Mouse (Mus musculus) embryo, embryonic 9.5 days (tissue): ENCODE results near the gene Gpatch8.

Experiments
- DNase-seq: peaks from one replicate; pipeline ENCODE4 v3.0.0-alpha.2; 2017; ENCODE audit errors: extremely low spot score

Gene Gpatch8

DNA sequence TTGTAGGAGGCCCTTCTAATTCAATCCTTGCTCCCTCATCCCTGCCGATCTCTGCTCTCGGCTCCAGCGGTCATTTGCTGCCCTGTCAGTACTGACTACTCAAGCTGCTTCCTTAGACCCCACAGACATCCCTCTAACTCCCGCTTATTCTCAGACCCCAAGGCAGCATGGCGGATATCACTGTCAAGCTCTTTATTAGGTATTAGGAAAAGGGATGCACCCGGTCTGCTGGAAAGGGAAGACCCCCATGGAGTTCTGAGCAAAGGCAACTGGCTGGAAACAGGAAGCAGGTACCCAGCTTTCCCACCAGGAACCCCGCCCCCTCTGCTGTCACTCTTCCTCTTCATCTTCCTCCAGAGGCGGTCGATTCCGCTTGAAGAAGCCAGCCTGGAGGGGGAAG, 103.1 kb downstream of the Gpatch8 start:
- DNase-seq: no peak

DNA sequence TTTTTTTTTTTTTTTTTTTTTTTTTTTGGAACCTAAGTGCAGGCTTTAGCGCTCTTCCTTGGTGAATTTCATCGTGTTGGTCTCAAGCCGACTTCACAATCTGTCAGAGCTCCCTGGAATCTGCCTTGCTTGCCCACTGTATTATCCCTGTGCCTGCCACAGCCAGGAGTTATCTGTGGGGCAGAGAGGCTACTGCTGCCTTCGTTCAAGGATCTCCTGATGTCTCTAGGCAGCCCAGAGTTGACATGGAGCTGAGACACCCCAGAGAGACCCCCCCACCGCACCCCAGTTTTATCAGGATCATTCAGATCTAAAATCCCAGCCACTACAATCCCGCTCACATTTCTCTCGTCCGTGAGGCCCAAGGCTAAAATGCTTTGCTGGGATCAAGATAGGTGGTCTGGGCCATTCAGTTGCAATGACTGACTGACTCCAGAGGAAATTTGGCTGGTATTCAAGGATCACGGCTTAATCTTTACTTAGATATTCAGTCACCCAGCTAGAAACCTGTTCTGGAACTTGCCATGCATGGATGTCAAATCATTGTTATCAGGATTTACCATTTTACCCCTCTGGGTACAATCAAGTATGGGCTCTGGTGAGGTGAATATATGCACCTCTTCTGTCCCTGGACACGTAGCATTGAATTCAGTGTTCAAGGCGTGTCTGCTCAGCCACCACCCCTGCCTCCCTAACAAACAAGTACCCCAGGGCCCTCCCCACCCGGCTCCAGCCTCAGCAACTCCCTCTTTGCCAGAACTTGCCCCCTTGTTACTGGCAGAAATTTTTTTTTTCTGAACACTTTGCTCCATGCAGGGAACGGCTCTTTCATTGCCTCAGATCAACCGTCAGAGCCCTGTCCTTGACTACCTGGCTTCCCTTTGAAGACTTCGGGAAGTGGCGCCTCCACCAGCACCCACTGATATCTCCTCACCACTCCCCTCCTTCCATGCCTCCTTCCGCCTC, 106.9 kb downstream of the Gpatch8 start:
- no peak for DNase-seq

GRCm38 (mm10) chr11:102448327-102448726, 107.9 kb downstream of the Gpatch8 start:
- no peak for DNase-seq

- peak; percentile 92 for DNase-seq
Observed at GRCm38 (mm10) chr11:102447497-102447896, 108.7 kb downstream of the Gpatch8 start, which contains the start of gene Fam171a2. Gene Fam171a2 (minus strand): TSS chr11:102447682.

- peak; percentile 78 for DNase-seq
Observed at GRCm38 (mm10) chr11:102446581-102447461, 109.4 kb downstream of the Gpatch8 start.

DNA sequence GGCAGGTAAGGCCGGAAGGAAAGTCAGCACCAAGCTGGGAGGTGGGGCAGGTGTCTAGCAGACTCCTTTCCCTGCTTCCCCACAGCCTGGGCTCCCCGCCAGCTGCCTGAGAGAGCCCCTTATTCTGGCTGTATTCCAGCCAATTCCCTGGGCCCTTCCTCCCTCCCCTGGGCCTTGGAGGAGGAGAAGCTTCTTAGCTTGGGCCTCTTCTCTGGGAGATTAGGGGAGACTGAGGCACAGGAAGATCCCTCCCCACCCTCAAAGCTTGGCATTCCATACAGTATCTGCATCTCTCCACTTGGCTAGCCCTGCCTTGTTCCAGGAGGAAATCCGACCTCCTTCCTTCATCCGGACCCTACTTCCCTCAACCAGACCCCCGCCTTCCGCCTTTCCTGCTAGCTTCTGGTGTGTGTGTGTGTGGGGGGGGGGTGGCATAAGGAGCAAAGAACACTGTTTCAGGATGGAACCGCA, 110.3 kb downstream of the Gpatch8 start:
- no peak for DNase-seq

DNA sequence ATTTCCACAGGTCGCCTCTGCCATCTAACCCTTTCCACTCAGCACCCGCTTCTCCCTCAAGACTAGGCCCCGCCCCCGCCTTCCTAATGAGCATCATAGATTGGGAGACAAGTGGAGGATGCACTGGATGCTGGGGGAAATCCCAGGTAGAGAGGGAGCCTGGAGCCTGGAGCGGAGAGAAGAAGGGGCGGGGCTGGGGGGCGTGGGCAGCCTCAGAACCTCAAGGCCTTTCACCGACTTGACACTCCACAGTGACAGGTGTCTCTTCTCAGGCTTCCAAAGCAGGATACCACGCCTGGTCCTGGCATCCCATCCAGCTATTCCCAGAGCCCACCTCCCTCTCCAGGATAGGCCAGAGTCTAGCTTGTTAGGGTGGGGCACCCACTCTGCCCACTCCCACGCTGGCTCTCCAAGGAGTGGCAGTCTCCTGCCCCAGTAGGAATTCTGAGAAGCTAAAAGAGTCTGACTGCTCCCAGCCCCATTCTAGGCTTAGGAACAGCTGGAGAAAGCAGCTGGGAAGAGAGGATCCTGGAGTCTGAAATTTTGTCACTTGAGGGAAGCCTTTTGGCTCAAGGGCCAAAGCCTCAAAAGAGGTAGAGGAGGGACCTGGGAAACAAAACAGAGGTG, 110.8 kb downstream of the Gpatch8 start:
- no peak for DNase-seq

GRCm38 (mm10) chr11:102444781-102445180, 111.4 kb downstream of the Gpatch8 start:
- no peak for DNase-seq

DNA sequence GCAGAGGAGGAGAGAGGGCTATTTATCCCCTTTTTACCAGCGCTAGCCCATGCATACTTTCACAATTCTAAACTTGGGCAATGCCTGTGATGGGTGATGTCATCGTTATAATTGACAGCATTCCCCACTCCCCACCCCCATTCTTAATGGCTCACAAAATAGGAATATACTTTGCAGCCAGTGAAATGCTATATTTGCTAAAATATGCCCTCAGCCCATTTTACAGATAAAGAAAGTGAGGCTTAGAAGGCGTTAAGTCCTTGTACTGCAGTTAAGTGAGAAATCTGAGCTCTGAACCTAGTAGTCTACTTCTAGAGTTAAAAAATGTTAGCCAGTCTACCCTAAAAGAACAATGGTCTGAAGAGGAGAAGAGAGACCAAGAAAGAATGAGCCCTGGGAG, 111.9 kb downstream of the Gpatch8 start:
- no peak for DNase-seq

DNA sequence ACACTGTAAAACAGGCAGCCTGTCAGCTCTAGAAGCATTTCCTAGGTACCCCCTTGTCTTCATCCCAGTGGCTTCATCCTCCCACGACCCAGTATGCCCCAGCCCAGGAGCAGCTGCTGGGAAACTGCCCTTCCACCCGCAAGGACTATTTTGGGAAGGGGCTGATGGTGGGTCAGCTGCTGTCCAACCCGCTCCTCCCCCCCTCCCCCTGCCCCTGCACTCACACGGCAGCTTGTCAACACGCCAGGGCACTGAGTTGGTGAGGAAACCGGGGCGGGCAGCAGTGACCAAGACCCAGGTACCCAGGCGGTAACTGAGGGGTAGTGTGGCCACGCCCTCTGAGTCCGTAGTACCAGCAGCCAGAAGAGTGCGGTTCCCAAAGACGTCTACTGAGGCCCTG, 112.5 kb downstream of the Gpatch8 start:
- no peak for DNase-seq

DNA sequence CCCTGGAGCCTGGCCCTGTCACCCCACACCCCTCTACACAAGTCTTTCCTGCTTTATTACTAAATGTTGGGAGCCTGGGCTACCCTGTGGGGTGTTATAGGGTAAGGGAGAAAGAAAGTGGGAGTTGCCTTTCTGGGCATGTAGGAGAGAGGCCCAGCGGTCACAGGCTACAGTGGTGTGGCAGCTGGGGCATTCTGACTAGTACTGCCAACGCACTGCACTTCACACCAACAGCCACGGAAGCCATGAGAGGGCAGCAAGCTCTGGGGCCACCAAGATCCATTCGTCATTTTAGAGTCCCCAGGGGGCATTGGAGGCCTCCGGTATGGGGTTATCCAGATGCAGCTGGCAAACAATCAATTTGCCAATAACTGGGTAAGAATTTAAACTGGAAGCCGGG, 114.1 kb downstream of the Gpatch8 start:
- DNase-seq: no peak

DNA sequence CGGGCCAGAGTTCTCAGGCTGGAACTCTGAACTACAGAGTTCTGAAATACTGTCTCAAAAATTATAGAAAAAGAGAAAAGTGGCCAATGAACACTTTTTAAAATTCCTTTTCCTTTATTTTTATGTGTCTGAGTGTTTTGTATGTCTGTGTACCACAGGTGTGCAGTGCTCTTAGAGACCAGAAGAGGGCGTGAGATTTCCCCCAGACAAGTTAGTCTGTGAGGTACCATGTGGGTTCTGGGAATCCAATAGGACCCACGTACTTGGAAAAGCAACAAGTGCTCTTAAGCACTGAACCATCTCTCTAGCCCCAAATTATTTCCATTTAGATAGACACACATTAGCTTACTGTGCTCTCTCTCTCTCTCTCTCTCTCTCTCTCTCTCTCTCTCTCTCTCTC, 114.8 kb downstream of the Gpatch8 start:
- no peak for DNase-seq

GRCm38 (mm10) chr11:102440255-102440654, 115.9 kb downstream of the Gpatch8 start:
- DNase-seq: no peak

GRCm38 (mm10) chr11:102439093-102440082, 116.8 kb downstream of the Gpatch8 start:
- no peak for DNase-seq

- DNase-seq: peak; percentile 93
Observed at GRCm38 (mm10) chr11:102438212-102439092, 117.7 kb downstream of the Gpatch8 start.

DNA sequence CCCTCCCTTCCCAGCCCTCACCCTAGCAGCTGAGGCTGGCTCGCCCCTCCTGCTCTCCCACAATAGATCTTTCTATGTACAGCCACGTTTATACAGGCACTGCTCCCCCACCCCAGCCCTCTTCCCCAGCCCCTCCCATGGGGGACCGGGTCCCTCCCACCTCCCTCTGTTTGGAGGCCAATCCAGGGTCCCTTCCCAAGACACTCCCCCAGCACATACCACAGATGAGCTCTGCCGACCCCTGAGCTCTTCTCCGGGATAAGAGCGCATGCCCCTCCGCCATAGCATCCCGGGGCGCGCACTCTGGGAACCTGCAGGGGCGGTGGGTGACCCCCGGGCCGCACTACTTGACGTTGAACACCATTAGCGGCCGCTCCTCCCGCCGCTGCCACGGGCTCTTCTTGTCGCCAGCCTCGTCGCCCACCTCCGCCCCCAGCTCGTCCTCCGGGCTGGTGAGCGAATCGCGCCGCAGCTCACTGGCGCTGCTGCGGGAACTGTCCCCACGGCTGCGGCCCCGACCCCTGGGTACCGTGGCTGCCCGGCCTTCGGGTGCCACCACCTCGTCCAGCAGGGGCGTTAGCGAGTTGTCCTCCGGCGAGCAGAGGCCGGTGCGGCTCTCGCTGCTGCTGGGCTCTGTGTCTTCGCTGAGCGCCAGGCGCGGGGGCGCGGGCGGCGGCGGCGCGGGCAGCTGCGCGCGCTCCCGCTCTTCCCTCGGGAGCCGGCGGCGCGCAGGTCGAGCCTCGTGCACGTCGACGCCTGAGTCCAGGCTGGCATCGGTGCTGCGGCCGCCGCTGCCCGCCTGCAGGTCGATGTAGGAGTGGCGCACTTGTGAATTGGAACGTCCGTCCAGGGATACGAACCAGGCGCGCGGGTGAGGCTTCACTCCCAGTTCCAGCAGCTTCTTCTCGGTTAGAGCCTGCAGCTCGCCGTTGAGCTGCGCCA, 118.8 kb downstream of the Gpatch8 start:
- DNase-seq: peak; percentile 78

- DNase-seq: no peak
Observed at GRCm38 (mm10) chr11:102436471-102436790, 119.8 kb downstream of the Gpatch8 start.

GRCm38 (mm10) chr11:102435754-102436470, 120.3 kb downstream of the Gpatch8 start:
- DNase-seq: no peak
